Mouse (Mus musculus) intestine, postnatal 0 days (tissue): Measurements from ENCODE around the gene Slc39a11. TPM values are rescaled to one million over a fixed set of nuclear protein-coding genes. Genes with fewer than 3 reads are reported as not detected.

Experiments
- ATAC-seq: fragments of 200-750 bp; cut with Nextera tagmentation; 2 replicates; pipeline ENCODE4 v1.8.0; 2017; ENCODE audit warnings: mild to moderate bottlenecking, moderate TSS enrichment, moderate library complexity
- H3K27ac ChIP-seq: fragments of 300-500 bp; sonication (generic); 2 replicates; pipeline ENCODE4 v1.5.1; 2014; ENCODE audit warnings: mild to moderate bottlenecking, low read depth, low read length, moderate library complexity
- H3K27me3 ChIP-seq: fragments of 300-500 bp; sonication (generic); replicated peaks from 2 replicates; pipeline ENCODE4 v1.6.1; 2014; ENCODE audit warnings: low read length, mixed read lengths; ENCODE audit not compliant: control insufficient read depth, insufficient read depth
- H3K36me3 ChIP-seq: fragments of 300-500 bp; sonication (generic); 2 replicates; pipeline ENCODE4 v1.6.1; 2014; ENCODE audit warnings: mild to moderate bottlenecking, moderate library complexity; ENCODE audit not compliant: control insufficient read depth, insufficient read depth
- H3K4me1 ChIP-seq: fragments of 300-500 bp; sonication (generic); replicated peaks from 2 replicates; pipeline ENCODE4 v1.6.1; 2014; ENCODE audit warnings: antibody characterized with exemption, low read length, mixed read lengths; ENCODE audit not compliant: control insufficient read depth, insufficient read depth
- H3K4me2 ChIP-seq: fragments of 300-500 bp; sonication (generic); replicated peaks from 2 replicates; pipeline ENCODE4 v1.6.1; 2014; ENCODE audit warnings: low read depth, mild to moderate bottlenecking, moderate library complexity
- H3K4me3 ChIP-seq: fragments of 300-500 bp; sonication (generic); 2 replicates; pipeline ENCODE4 v1.5.1; 2014; ENCODE audit warnings: low read depth, low read length
- H3K9ac ChIP-seq: fragments of 300-500 bp; sonication (generic); 2 replicates; pipeline ENCODE4 v1.6.1; 2014; ENCODE audit warnings: mild to moderate bottlenecking, low read depth, low read length
- H3K9me3 ChIP-seq: fragments of 300-500 bp; sonication (generic); 2 replicates; pipeline ENCODE4 v1.6.1; 2016; ENCODE audit warnings: mixed run types; ENCODE audit not compliant: control insufficient read depth
- CTCF ChIP-seq: sonication (generic); IDR thresholded peaks from 2 replicates; pipeline ENCODE4 v1.5.1; 2016; ENCODE audit warnings: low read depth, mild to moderate bottlenecking, control low read depth, antibody characterized with exemption, moderate library complexity
- WGBS: fragments of 180-500 bp; shearing (Covaris S2); extraction: QIAGEN DNeasy Blood & Tissue Kit; methylation state at CpG from one replicate; pipeline ENCODE4 v1.1.7; 2014; 5-methylcytosine and 5-hydroxymethylcytosine counted together
- polyA plus RNA-seq: library from polyadenylated mRNA; unstranded; fragments of >200 nt; fragmentation: Nextera tagmentation; extraction: Ambion mirVana; gene quantifications from 2 replicates; pipeline ENCODE4 v1.2.1, GENCODE M21; 2015

Gene Slc39a11
- polyA plus RNA-seq, 1 experiment from 2014 or later, result 50.7 TPM

DNA sequence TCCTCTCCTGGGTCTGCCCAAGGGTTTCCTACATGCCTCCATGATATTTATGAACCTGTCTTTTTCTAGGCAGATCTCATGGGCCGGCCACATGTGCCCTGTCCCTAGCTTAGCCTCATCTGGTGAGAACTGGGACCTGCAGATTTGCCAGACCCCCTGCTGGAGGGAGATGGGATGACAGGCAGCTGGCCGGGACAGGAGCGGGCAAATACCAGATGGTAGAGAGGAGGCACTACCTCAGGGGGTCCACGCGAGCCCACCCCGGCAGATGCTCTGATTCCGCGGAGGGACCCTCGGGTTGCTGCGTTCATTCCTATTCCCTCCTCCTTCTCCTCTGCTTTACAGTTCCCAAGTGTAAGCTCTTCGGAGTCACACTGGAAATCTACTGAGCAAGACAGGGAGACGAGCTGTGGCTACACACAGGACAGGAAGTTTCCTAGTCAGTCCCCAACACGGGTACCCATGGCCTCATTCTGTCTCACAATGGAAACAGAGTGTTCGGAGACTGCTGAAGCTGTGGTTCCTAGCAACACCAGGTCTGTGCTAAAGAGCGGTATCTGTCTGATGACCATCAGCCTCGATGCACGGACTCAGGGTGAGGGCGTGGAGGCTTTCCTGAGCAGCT, 323.4 kb downstream of the Slc39a11 start:
- Histone ChIP-seq H3K4me3 (no peak overlapping the region), H3K27ac (no peak overlapping the region), H3K9me3 (no peaks in the 10 kb centered on the region), H3K36me3 (no peaks in the 10 kb centered on the region), H3K4me2 (peak overlapping the region; percentile 41; the same call in 1 of the 2 replicates), H3K9ac (no peak overlapping the region), H3K27me3 (no peaks in the 10 kb centered on the region), H3K4me1 (no peaks in the 10 kb centered on the region)
- peak; percentile 43; the same call in 1 of the 2 replicates for ATAC-seq
- 36% methylated on average over 18 of the region's 18 CpGs for WGBS
- TF ChIP-seq CTCF, result peak; percentile 85

DNA sequence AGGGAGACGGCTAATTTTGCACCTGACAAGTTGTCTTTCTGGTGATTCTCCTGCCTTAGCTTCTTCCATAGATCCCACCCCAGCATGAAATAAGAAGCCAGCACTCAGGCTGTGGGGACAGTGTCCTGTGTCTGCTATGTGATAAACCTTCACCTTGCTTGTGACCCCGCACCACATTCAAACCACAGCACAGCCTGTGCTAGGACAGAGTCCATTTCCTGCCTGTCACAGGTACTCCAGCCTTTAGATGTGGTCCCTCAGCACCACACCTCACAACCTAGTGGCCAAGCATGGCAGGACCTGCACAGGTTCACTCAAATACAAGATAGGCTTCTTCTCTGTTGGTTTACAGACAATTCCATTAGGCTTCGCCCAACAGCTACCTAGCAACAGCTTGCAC, 328.3 kb downstream of the Slc39a11 start:
- Histone ChIP-seq H3K36me3 (no peaks in the 10 kb centered on the region), H3K9me3 (0 out of 2 replicates have a peak, but pooled peaks cover 3% of the 10 kb centered on the region), H3K27me3 (no peaks in the 10 kb centered on the region), H3K27ac (no peak overlapping the region), H3K4me1 (no peaks in the 10 kb centered on the region), H3K4me2 (no peak overlapping the region), H3K9ac (no peak overlapping the region), H3K4me3 (no peak overlapping the region)
- 89% methylated on average over 3 of the region's 3 CpGs for WGBS
- peak; percentile 10; the same call in 1 of the 2 replicates for TF ChIP-seq CTCF
- no peak for ATAC-seq

DNA sequence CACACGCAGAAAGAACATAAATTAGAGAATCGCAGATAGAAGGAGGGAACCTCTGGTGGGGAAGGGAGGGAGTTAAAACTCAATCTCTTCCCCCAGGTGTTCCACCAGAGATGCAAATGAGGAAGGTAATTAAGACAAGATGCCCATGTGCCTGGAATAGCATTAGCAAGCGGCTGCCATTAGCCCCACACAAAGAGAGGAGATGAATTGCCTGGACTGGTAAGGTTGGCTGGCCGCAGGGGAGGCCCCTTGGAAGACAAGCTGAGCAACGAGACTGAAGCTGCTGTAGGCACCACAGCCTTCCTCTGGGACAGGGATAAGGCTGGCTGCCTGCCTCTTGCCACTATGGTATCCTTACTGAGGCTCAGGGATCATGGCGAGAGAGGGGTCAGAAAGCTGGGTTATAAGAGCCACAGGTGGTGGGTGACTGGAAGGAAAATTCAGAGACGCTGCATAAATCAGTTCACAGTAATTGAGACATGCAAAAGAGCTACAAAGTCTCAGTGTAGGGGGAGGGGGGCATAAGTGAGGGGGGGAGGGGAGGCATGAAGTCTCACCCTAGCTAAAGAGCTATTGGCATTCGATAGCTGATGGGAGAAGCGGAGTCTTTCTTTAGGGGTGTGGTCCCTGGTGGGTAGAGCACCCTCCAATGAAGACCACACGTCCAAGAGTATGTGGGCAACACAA, 340.5 kb downstream of the Slc39a11 start:
- H3K9me3 ChIP-seq, result no peaks in the 10 kb centered on the region
- TF ChIP-seq CTCF, result no peak
- no peaks in the 10 kb centered on the region for H3K4me1 ChIP-seq
- no peaks in the 10 kb centered on the region for H3K27me3 ChIP-seq
- no peak overlapping the region for H3K27ac ChIP-seq
- no peaks in the 10 kb centered on the region; the same call in 1 of the 2 replicates for H3K36me3 ChIP-seq
- ATAC-seq, result no peak
- no peak overlapping the region for H3K4me3 ChIP-seq
- no peak overlapping the region for H3K9ac ChIP-seq
- 78% methylated on average over 10 of the region's 10 CpGs for WGBS
- no peak overlapping the region for H3K4me2 ChIP-seq

DNA sequence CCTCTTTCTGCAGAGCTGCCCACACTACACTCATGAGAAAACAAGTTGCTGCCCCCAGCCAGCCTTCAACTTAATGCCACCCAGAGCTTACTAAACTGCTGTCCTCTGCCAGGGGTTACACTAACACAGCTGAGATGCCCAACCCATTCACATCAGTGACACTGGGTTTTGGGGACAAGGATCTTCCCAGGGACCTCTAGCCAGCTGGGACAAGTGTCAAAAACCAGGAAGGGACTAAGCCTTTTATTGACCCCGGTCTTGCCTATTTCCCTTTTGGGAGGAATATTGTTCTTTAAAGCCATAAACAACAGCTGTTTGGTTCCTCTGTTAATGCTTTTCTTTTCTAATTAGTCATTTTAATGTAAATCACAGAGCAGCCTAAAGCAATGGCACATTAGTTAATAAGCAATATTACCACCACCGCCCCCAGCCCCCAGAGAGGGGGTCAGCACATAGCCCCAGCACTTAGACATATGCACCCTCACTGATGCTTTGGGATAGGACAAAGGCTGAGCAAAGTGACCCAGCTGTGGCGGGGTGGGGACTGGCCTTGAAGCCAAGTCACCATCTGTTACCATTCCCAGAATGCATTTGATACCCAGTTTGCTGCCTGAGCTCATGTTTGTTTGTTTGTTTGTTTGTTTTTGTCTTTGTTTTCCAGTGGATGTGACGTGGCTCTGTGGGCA, 341.5 kb downstream of the Slc39a11 start:
- Histone ChIP-seq H3K27me3 (no peaks in the 10 kb centered on the region), H3K4me2 (no peak overlapping the region), H3K36me3 (no peaks in the 10 kb centered on the region; the same call in 1 of the 2 replicates), H3K27ac (no peak overlapping the region), H3K4me1 (no peaks in the 10 kb centered on the region), H3K9ac (no peak overlapping the region), H3K4me3 (no peak overlapping the region), H3K9me3 (no peaks in the 10 kb centered on the region)
- WGBS, result 83% methylated on average over 4 of the region's 4 CpGs
- TF ChIP-seq CTCF, result no peak
- ATAC-seq, result no peak

DNA sequence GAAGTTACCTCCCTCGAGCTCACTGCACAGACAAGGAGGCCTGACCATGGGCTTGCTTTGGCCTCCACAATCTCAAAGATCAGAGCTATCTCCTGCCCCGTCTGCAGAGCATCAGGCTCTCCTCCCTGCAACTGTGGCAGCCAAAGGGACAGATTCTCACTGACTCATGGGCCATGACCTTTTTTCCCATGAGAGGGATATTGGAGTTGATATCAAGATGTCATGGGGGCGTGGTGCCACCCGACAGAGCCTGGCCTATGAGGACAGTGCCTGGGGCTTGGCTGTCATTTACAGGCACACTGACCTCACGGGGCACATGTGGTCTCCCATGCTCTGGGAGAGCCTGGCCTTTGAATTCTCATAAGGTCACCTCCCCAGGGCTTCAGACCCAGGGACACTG, 346.7 kb downstream of the Slc39a11 start:
- no peaks in the 10 kb centered on the region for H3K4me1 ChIP-seq
- H3K36me3 ChIP-seq, result no peaks in the 10 kb centered on the region; the same call in 1 of the 2 replicates
- WGBS, result 78% methylated on average over 5 of the region's 5 CpGs
- H3K9ac ChIP-seq, result no peak overlapping the region
- no peaks in the 10 kb centered on the region for H3K9me3 ChIP-seq
- ATAC-seq, result no peak
- H3K4me2 ChIP-seq, result no peak overlapping the region
- H3K27ac ChIP-seq, result no peak overlapping the region
- no peaks in the 10 kb centered on the region for H3K27me3 ChIP-seq
- TF ChIP-seq CTCF, result no peak
- no peak overlapping the region for H3K4me3 ChIP-seq

DNA sequence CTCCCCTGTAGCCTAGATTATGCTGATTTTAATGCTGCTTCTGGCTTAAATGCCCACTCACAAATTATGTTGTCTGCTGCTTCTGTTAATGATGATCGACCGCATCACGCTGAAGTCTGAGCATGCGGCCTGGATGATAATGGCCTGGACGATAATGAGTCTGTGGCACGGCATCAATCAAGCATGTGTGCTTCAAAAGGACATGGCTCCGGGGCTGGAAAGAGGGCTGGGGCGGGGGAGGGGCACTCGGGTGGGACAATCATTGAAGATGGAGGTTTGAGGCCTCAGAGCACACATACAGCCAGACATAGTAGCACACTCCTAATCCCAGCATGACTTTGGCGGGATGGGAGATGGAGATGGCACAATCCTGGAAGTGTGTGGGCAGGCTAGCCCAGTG, 350.4 kb downstream of the Slc39a11 start:
- Histone ChIP-seq H3K36me3 (no peaks in the 10 kb centered on the region), H3K4me1 (no peaks in the 10 kb centered on the region), H3K27me3 (no peaks in the 10 kb centered on the region), H3K4me2 (no peak overlapping the region), H3K4me3 (no peak overlapping the region), H3K9ac (no peak overlapping the region), H3K27ac (no peak overlapping the region), H3K9me3 (no peaks in the 10 kb centered on the region)
- 85% methylated on average over 10 of the region's 10 CpGs for WGBS
- no peak for TF ChIP-seq CTCF
- ATAC-seq, result no peak
